Mouse (Mus musculus) thymus, adult 2 months (tissue): ENCODE measurements at regions not wholly inside any gene's neighbourhood (a gene's known extent, or its start where the extent isn't known, plus 50 kb on each side); places are given as distances from the start of the nearest gene placed in this dataset.

ENCODE experiments used
- DNase-seq: peaks from one replicate; pipeline ENCODE4 v3.0.0; 2021
- H3K27ac ChIP-seq: fragments of 200-500 bp; 2 replicates; pipeline ENCODE4 v1.5.1; 2012; ENCODE audit warnings: low read length, control low read depth; ENCODE audit not compliant: control insufficient read depth, insufficient read depth
- H3K27me3 ChIP-seq: fragments of 200-500 bp; 2 replicates; pipeline ENCODE4 v1.6.1; 2012; ENCODE audit warnings: mild to moderate bottlenecking, low read length, moderate library complexity, mixed read lengths; ENCODE audit not compliant: control insufficient read depth, insufficient read depth
- H3K36me3 ChIP-seq: fragments of 200-500 bp; 2 replicates; pipeline ENCODE4 v1.6.1; 2012; ENCODE audit warnings: mild to moderate bottlenecking, low read length, moderate library complexity; ENCODE audit not compliant: control insufficient read depth, insufficient read depth
- H3K4me1 ChIP-seq: fragments of 200-500 bp; replicated peaks from 2 replicates; pipeline ENCODE4 v1.6.1; 2012; ENCODE audit warnings: low read length; ENCODE audit not compliant: control insufficient read depth, insufficient read depth
- H3K4me3 ChIP-seq: fragments of 200-500 bp; 2 replicates; pipeline ENCODE4 v1.5.1; 2012; ENCODE audit warnings: mild to moderate bottlenecking, low read length, control low read depth, moderate library complexity; ENCODE audit not compliant: control insufficient read depth, insufficient read depth
- CTCF ChIP-seq: fragments of 200-500 bp; IDR thresholded peaks from 2 replicates; pipeline ENCODE4 v1.5.1; 2012; ENCODE audit warnings: mild to moderate bottlenecking, control low read depth, low read length, moderate library complexity, borderline replicate concordance; ENCODE audit not compliant: control insufficient read depth, poor library complexity, insufficient read depth; ENCODE audit errors: extremely low read depth
- POLR2A ChIP-seq: fragments of 200-500 bp; IDR thresholded peaks from 2 replicates; pipeline ENCODE4 v1.6.1; 2012; ENCODE audit warnings: mild to moderate bottlenecking, low read length, control low read depth, moderate library complexity; ENCODE audit not compliant: control insufficient read depth, poor library complexity, insufficient read depth; ENCODE audit errors: extremely low read depth
- WGBS: fragments of 180-500 bp; shearing (Covaris S2); methylation state at CpG from one replicate; pipeline ENCODE4 v1.1.7; 2018; 5-methylcytosine and 5-hydroxymethylcytosine counted together

GRCm38 (mm10) chr15:5510056-5510455, 266.1 kb upstream of the Ptger4 start:
- Histone ChIP-seq H3K4me3 (no peak overlapping the region), H3K4me1 (peaks cover 15% of the 10 kb centered on the region), H3K27ac (peak overlapping the region; percentile 76), H3K27me3 (no peaks in the 10 kb centered on the region), H3K36me3 (no peaks in the 10 kb centered on the region)
- WGBS, result 6% methylated on average over 3 of the region's 3 CpGs
- peak; percentile 65 for DNase-seq
- TF ChIP-seq CTCF, result no peak
- TF ChIP-seq POLR2A, result no peak

GRCm38 (mm10) chr15:5511046-5511445, 267.1 kb upstream of the Ptger4 start:
- peak overlapping the region; percentile 83 for H3K27ac ChIP-seq
- no peaks in the 10 kb centered on the region for H3K27me3 ChIP-seq
- TF ChIP-seq CTCF (no peak), POLR2A (no peak)
- H3K4me1 ChIP-seq, result peaks cover 15% of the 10 kb centered on the region
- DNase-seq, result peak; percentile 57
- WGBS, result 10% methylated on average over 3 of the region's 3 CpGs
- no peak overlapping the region for H3K4me3 ChIP-seq
- no peaks in the 10 kb centered on the region for H3K36me3 ChIP-seq

GRCm38 (mm10) chr15:5512546-5512945, 268.6 kb upstream of the Ptger4 start:
- H3K36me3 ChIP-seq, result no peaks in the 10 kb centered on the region
- no peak for DNase-seq
- no peak overlapping the region for H3K4me3 ChIP-seq
- H3K27me3 ChIP-seq, result no peaks in the 10 kb centered on the region
- 72% methylated on average over 5 of the region's 5 CpGs for WGBS
- TF ChIP-seq CTCF, result no peak
- no peak for TF ChIP-seq POLR2A
- peaks cover 18% of the 10 kb centered on the region for H3K4me1 ChIP-seq
- H3K27ac ChIP-seq, result no peak overlapping the region; the same call in 1 of the 2 replicates

GRCm38 (mm10) chr15:5513146-5513545, 269.2 kb upstream of the Ptger4 start:
- H3K27ac ChIP-seq, result peak overlapping the region; percentile 60

GRCm38 (mm10) chr15:5514217-5514616, 270.2 kb upstream of the Ptger4 start:
- Histone ChIP-seq H3K36me3 (no peaks in the 10 kb centered on the region), H3K27me3 (no peaks in the 10 kb centered on the region), H3K27ac (peak overlapping the region; percentile 75; the same call in 1 of the 2 replicates), H3K4me1 (peaks cover 15% of the 10 kb centered on the region), H3K4me3 (no peak overlapping the region)
- DNase-seq, result peak; percentile 57
- 5% methylated on average over 4 of the region's 4 CpGs for WGBS
- TF ChIP-seq CTCF (no peak), POLR2A (no peak)

More at GRCm38 (mm10) chr15:5513146-5513545, 269.2 kb upstream of the Ptger4 start:
- H3K27me3 ChIP-seq, result no peaks in the 10 kb centered on the region
- no peak overlapping the region for H3K4me3 ChIP-seq
- WGBS, result 38% methylated on average over 4 of the region's 4 CpGs
- no peaks in the 10 kb centered on the region for H3K36me3 ChIP-seq
- TF ChIP-seq CTCF, result no peak
- no peak for TF ChIP-seq POLR2A
- peak; percentile 48 for DNase-seq
- peaks cover 18% of the 10 kb centered on the region for H3K4me1 ChIP-seq

- H3K27me3 ChIP-seq, result no peaks in the 10 kb centered on the region
- peak overlapping the region; percentile 32 for H3K27ac ChIP-seq
- DNase-seq, result peak; percentile 30
- H3K36me3 ChIP-seq, result no peaks in the 10 kb centered on the region
- H3K4me3 ChIP-seq, result no peak overlapping the region
- no peak for TF ChIP-seq CTCF
- TF ChIP-seq POLR2A, result no peak
- WGBS, result 13% methylated on average over 10 of the region's 10 CpGs
- peaks cover 15% of the 10 kb centered on the region for H3K4me1 ChIP-seq
Measured at GRCm38 (mm10) chr15:5517244-5517966, 273.4 kb upstream of the Ptger4 start.

GRCm38 (mm10) chr15:5519552-5519951, 275.6 kb upstream of the Ptger4 start:
- H3K27me3 ChIP-seq, result no peaks in the 10 kb centered on the region
- DNase-seq, result no peak
- H3K4me1 ChIP-seq, result peaks cover 13% of the 10 kb centered on the region
- H3K36me3 ChIP-seq, result no peaks in the 10 kb centered on the region
- WGBS, result 93% methylated on average over 2 of the region's 2 CpGs
- H3K4me3 ChIP-seq, result no peak overlapping the region
- TF ChIP-seq POLR2A (no peak), CTCF (no peak)
- no peak overlapping the region for H3K27ac ChIP-seq
